Mouse (Mus musculus): ENCODE measurements around the gene Trim65. TPM values are rescaled to one million over a fixed set of nuclear protein-coding genes. Genes with fewer than 3 reads are reported as not detected.

Trim65 gene
- polyA plus RNA-seq, 1 experiment from 2014 or later, result 2.0 TPM

GRCm38 (mm10) chr11:116117241-116117640, 13.7 kb downstream of the Trim65 start:
- no peaks in the 10 kb centered on the region for H3K4me1 ChIP-seq
- H3K4me3 ChIP-seq, result 0 out of 2 replicates have a peak overlapping the region, but pooled peaks have one; percentile 1
- H3K4me2 ChIP-seq (replicated peaks), result no peak overlapping the region
- no peak overlapping the region for H3K27ac ChIP-seq
- no peaks in the 10 kb centered on the region for H3K9me3 ChIP-seq
- H3K9ac ChIP-seq, result no peak overlapping the region
- WGBS, result 72% methylated on average over 12 of the region's 12 CpGs
- no peaks in the 10 kb centered on the region for H3K27me3 ChIP-seq (replicated peaks)
- H3K36me3 ChIP-seq, result no peaks in the 10 kb centered on the region
- no peak for ATAC-seq (ENCODE audit: low FRiP score, low read depth)

- Histone ChIP-seq H3K27ac (no peak overlapping the region), H3K4me2 (replicated peaks) (no peak overlapping the region), H3K4me3 (no peak overlapping the region), H3K4me1 (peaks cover 20% of the 10 kb centered on the region), H3K27me3 (replicated peaks) (peaks cover 53% of the 10 kb centered on the region), H3K9me3 (no peaks in the 10 kb centered on the region), H3K9ac (no peak overlapping the region), H3K36me3 (no peaks in the 10 kb centered on the region)
- ATAC-seq (ENCODE audit: low FRiP score, low read depth), result no peak
- WGBS, result 85% methylated on average over 19 of the region's 19 CpGs
Measured at GRCm38 (mm10) chr11:116111611-116112203, 19.2 kb downstream of the Trim65 start.

- ATAC-seq (ENCODE audit: low FRiP score, low read depth), result no peak
- H3K4me3 ChIP-seq, result no peak overlapping the region
- 78% methylated on average over 4 of the region's 4 CpGs for WGBS
- H3K27me3 ChIP-seq (replicated peaks), result peaks cover 59% of the 10 kb centered on the region
- no peaks in the 10 kb centered on the region for H3K36me3 ChIP-seq
- no peak overlapping the region for H3K27ac ChIP-seq
- H3K9me3 ChIP-seq, result no peaks in the 10 kb centered on the region
- H3K9ac ChIP-seq, result no peak overlapping the region
- no peak overlapping the region for H3K4me2 ChIP-seq (replicated peaks)
- H3K4me1 ChIP-seq, result peaks cover 26% of the 10 kb centered on the region
Measured at GRCm38 (mm10) chr11:116111067-116111466, 19.9 kb downstream of the Trim65 start.

GRCm38 (mm10) chr11:116110540-116110939, 20.4 kb downstream of the Trim65 start:
- no peak overlapping the region for H3K9ac ChIP-seq
- H3K4me2 ChIP-seq (replicated peaks), result peak overlapping the region; percentile 57
- H3K27ac ChIP-seq, result no peak overlapping the region
- no peaks in the 10 kb centered on the region for H3K36me3 ChIP-seq
- H3K4me1 ChIP-seq, result peaks cover 29% of the 10 kb centered on the region
- 39% methylated on average over 10 of the region's 10 CpGs for WGBS
- peaks cover 64% of the 10 kb centered on the region for H3K27me3 ChIP-seq (replicated peaks)
- no peak for ATAC-seq (ENCODE audit: low FRiP score, low read depth)
- no peaks in the 10 kb centered on the region for H3K9me3 ChIP-seq
- H3K4me3 ChIP-seq, result peak overlapping the region; percentile 22

- WGBS, result 2% methylated on average over 35 of the region's 35 CpGs
Measured at GRCm38 (mm10) chr11:116110131-116110530, 20.8 kb downstream of the Trim65 start.

GRCm38 (mm10) chr11:116109441-116110081, 21.4 kb downstream of the Trim65 start:
- Histone ChIP-seq H3K27ac (peak overlapping the region; percentile 15; the same call in 1 of the 2 replicates), H3K9me3 (no peaks in the 10 kb centered on the region), H3K4me3 (peak overlapping the region; percentile 22), H3K27me3 (replicated peaks) (peaks cover 68% of the 10 kb centered on the region), H3K4me2 (replicated peaks) (peak overlapping the region; percentile 57), H3K4me1 (peaks cover 30% of the 10 kb centered on the region), H3K36me3 (no peaks in the 10 kb centered on the region), H3K9ac (peak overlapping the region; percentile 38)
- 2% methylated on average over 69 of the region's 70 CpGs for WGBS
- ATAC-seq (ENCODE audit: low FRiP score, low read depth), result no peak

More at GRCm38 (mm10) chr11:116110131-116110530, 20.8 kb downstream of the Trim65 start:
- H3K4me2 ChIP-seq (replicated peaks), result peak overlapping the region; percentile 57
- peaks cover 68% of the 10 kb centered on the region for H3K27me3 ChIP-seq (replicated peaks)
- H3K36me3 ChIP-seq, result no peaks in the 10 kb centered on the region
- peaks cover 29% of the 10 kb centered on the region for H3K4me1 ChIP-seq
- H3K4me3 ChIP-seq, result peak overlapping the region; percentile 22
- H3K9me3 ChIP-seq, result no peaks in the 10 kb centered on the region
- H3K27ac ChIP-seq, result no peak overlapping the region
- H3K9ac ChIP-seq, result peak overlapping the region; percentile 38; the same call in 1 of the 2 replicates
- no peak for ATAC-seq (ENCODE audit: low FRiP score, low read depth)

- Histone ChIP-seq H3K9me3 (no peaks in the 10 kb centered on the region), H3K4me3 (peak overlapping the region; percentile 22; the same call in 1 of the 2 replicates), H3K4me2 (replicated peaks) (peak overlapping the region; percentile 57), H3K36me3 (no peaks in the 10 kb centered on the region), H3K9ac (no peak overlapping the region), H3K27ac (no peak overlapping the region), H3K27me3 (replicated peaks) (peaks cover 68% of the 10 kb centered on the region), H3K4me1 (peaks cover 40% of the 10 kb centered on the region)
- ATAC-seq (ENCODE audit: low FRiP score, low read depth), result no peak
- WGBS, result 4% methylated on average over 23 of the region's 23 CpGs
Measured at GRCm38 (mm10) chr11:116108464-116109137, 22.3 kb downstream of the Trim65 start.

GRCm38 (mm10) chr11:116107777-116108285, 23.1 kb downstream of the Trim65 start:
- WGBS, result 8% methylated on average over 19 of the region's 19 CpGs
- H3K9me3 ChIP-seq, result no peaks in the 10 kb centered on the region
- peaks cover 45% of the 10 kb centered on the region for H3K4me1 ChIP-seq
- no peaks in the 10 kb centered on the region for H3K36me3 ChIP-seq
- no peak overlapping the region for H3K4me3 ChIP-seq
- peak overlapping the region; percentile 17; the same call in 1 of the 2 replicates for H3K9ac ChIP-seq
- no peak overlapping the region for H3K27ac ChIP-seq
- peak overlapping the region; percentile 16; the same call in 1 of the 2 replicates for H3K4me2 ChIP-seq (replicated peaks)
- H3K27me3 ChIP-seq (replicated peaks), result peaks cover 68% of the 10 kb centered on the region
- no peak for ATAC-seq (ENCODE audit: low FRiP score, low read depth)

GRCm38 (mm10) chr11:116106963-116107776, 23.8 kb downstream of the Trim65 start:
- Histone ChIP-seq H3K9me3 (no peaks in the 10 kb centered on the region), H3K27me3 (replicated peaks) (peaks cover 68% of the 10 kb centered on the region), H3K4me3 (no peak overlapping the region), H3K4me1 (peaks cover 48% of the 10 kb centered on the region), H3K36me3 (no peaks in the 10 kb centered on the region), H3K9ac (0 out of 2 replicates have a peak overlapping the region, but pooled peaks have one; percentile 17), H3K4me2 (replicated peaks) (0 out of 2 replicates have a peak overlapping the region, but pooled peaks have one; percentile 16), H3K27ac (no peak overlapping the region)
- WGBS, result 19% methylated on average over 14 of the region's 14 CpGs
- ATAC-seq (ENCODE audit: low FRiP score, low read depth), result no peak

- no peaks in the 10 kb centered on the region for H3K36me3 ChIP-seq
- H3K4me3 ChIP-seq, result no peak overlapping the region
- peak overlapping the region; percentile 34 for H3K4me2 ChIP-seq (replicated peaks)
- peaks cover 62% of the 10 kb centered on the region for H3K27me3 ChIP-seq (replicated peaks)
- no peak overlapping the region for H3K27ac ChIP-seq
- H3K9me3 ChIP-seq, result no peaks in the 10 kb centered on the region
- 21% methylated on average over 32 of the region's 32 CpGs for WGBS
- ATAC-seq (ENCODE audit: low FRiP score, low read depth), result no peak
- H3K4me1 ChIP-seq, result peaks cover 56% of the 10 kb centered on the region
- H3K9ac ChIP-seq, result no peak overlapping the region
Measured at GRCm38 (mm10) chr11:116106154-116106962, 24.6 kb downstream of the Trim65 start.

GRCm38 (mm10) chr11:116105065-116105464, 25.9 kb downstream of the Trim65 start:
- WGBS, result 96% methylated on average over 2 of the region's 2 CpGs

More at GRCm38 (mm10) chr11:116105065-116105464, 25.9 kb downstream of the Trim65 start:
- no peak for ATAC-seq (ENCODE audit: low FRiP score, low read depth)
- H3K9me3 ChIP-seq, result no peaks in the 10 kb centered on the region
- peaks cover 56% of the 10 kb centered on the region for H3K4me1 ChIP-seq
- no peaks in the 10 kb centered on the region for H3K36me3 ChIP-seq
- peaks cover 49% of the 10 kb centered on the region for H3K27me3 ChIP-seq (replicated peaks)
- H3K27ac ChIP-seq, result no peak overlapping the region
- H3K4me3 ChIP-seq, result no peak overlapping the region
- H3K4me2 ChIP-seq (replicated peaks), result no peak overlapping the region
- no peak overlapping the region for H3K9ac ChIP-seq
